Mouse (Mus musculus): Measurements from ENCODE around the gene Sec11a. TPM values are rescaled to one million over a fixed set of nuclear protein-coding genes. Genes with fewer than 3 reads are reported as not detected.
"Not testable (repeated sequence)": the region's sequence is repeated elsewhere in the genome, so short reads cannot be mapped to it uniquely, and the experiment has no call there.

Sec11a gene
- polyA plus RNA-seq, 1 experiment, result 64.4 TPM

DNA sequence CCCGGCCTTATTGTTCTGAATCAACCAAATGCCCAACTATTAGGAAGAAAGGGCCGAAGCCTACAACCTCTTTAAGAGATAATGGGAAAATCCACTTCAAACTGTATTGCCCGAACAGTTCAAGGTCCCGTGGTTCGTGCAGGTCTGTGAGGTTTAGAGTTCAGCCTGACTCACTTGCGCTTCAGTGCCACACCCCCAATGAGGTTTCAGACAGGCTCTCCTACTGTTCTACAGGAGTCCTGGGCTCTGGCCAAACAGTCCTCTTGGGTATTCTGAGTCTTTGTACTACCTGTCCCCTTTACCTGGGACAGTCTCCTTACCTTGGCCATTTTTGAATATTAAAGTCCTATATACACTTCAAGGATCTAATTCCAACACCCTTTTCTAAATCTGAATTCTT, 42.7 kb upstream of the Sec11a start:
- TF ChIP-seq POLR2A (IDR thresholded peaks at IDR 0.05; ENCODE audit: extremely low read depth, insufficient read depth, low read length) (no peak), CTCF (IDR thresholded peaks at IDR 0.05; ENCODE audit: extremely low read depth, insufficient read depth, low read length) (no peak)
- Histone ChIP-seq H3K27ac (ENCODE audit: insufficient read depth, low read length) (no peak overlapping the region), H3K4me1 (ENCODE audit: control insufficient read depth, insufficient read depth, low read length) (peaks cover 1% of the 10 kb centered on the region; the same call in 1 of the 2 replicates), H3K4me3 (ENCODE audit: insufficient read depth, low read length) (no peak overlapping the region)

DNA sequence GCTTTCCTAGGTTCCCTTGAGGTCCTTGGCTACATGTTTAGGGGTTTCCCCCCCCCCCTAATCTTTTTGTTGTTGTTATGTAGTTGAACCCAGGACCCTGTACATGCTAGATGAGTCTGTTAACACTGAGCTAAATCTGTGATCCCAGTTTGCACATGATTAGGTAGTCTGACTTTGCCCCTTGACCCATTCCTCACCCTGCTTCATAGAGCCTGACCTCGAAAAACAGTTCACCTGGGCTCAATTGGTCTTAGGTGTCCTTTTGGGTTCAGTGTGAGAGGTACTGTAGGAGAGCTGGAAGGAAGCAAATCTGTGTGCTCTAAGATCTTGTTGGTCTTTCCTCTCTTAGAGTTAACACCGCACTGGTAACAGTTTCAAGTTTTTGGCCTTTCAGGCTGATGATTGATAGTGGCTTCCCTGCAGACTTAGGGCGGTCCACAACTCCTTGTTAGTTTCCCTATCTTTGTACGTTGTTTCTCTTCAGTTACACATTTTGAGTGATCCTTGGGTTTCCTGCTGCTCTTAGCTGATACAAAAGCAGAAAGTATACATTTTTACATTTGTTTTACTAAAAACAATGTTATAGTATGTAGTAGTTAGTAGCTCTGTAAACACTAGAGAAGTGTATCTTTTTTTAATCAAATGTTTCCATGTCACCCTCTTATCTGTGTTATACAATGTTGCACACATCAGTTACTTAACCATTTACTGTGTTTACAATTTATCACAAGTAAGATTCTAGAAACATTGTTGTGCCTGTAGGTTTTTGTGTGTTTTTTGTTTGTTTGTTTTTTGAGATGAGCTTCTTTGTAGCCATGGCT, 40.4 kb upstream of the Sec11a start:
- TF ChIP-seq POLR2A (IDR thresholded peaks at IDR 0.05; ENCODE audit: extremely low read depth, insufficient read depth, low read length) (no peak), CTCF (IDR thresholded peaks at IDR 0.05; ENCODE audit: extremely low read depth, insufficient read depth, low read length) (no peak)
- no peak overlapping the region for H3K4me3 ChIP-seq (ENCODE audit: insufficient read depth, low read length)
- H3K27ac ChIP-seq (ENCODE audit: insufficient read depth, low read length), result no peak overlapping the region
- H3K4me1 ChIP-seq (ENCODE audit: control insufficient read depth, insufficient read depth, low read length), result peaks cover 1% of the 10 kb centered on the region; the same call in 1 of the 2 replicates

DNA sequence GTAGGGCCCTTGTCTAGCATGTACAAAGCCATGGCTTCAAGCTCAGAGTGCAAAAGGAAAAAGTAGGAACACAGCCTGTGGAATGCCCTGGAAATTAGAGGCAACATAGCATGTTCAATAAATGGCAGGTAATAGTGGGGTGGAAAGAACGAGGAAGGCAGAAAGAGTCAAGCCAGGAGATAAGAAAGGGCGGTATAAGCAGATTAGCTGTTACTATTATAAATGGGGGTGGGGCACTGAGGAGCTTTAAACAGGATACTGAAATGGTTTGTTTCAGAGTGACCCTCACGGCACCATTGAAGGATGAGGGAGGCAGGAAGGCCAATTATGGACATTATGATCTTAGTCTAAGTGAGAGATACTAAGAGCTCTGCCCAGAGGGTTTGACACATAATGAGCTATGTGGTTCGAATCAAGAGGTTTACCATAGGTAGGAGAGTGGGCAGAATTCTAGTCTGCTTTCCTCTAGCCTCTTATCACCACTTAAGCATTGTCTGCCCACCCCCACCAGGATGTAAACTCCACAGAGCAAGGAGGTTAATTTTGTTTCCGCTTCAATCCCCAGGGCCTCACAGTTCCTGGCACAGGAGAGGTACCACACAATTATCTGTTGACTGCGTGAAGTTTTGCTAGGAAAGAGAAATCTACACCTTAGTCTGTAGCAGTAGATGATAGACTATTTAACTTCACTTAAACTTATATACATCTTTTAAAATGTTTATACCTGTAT, 39.0 kb upstream of the Sec11a start:
- H3K4me3 ChIP-seq (ENCODE audit: insufficient read depth, low read length), result no peak overlapping the region
- H3K4me1 ChIP-seq (ENCODE audit: control insufficient read depth, insufficient read depth, low read length), result peaks cover 1% of the 10 kb centered on the region; the same call in 1 of the 2 replicates
- no peak overlapping the region for H3K27ac ChIP-seq (ENCODE audit: insufficient read depth, low read length)
- TF ChIP-seq POLR2A (IDR thresholded peaks at IDR 0.05; ENCODE audit: extremely low read depth, insufficient read depth, low read length) (no peak), CTCF (IDR thresholded peaks at IDR 0.05; ENCODE audit: extremely low read depth, insufficient read depth, low read length) (no peak)

DNA sequence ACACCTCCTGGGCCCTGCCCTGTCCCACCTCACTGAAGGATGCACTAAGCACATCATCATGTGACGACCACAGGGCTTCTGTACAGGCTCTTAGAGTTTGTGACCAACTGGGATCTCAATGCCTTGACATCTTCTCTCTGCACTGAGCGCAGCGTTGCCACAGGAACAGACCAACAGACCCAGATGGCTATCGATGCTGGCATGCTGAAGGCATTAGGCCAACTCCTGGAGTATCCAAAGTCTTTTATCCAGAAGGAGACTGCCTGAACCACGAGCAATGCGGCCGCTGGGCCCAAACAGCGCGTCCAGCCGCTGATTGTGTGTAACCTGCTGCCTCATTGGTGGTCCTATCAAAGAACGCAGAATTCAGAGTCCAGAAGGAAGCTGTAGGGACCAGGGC, 33.0 kb upstream of the Sec11a start:
- no peak overlapping the region for H3K4me3 ChIP-seq (ENCODE audit: insufficient read depth, low read length)
- H3K4me1 ChIP-seq (ENCODE audit: control insufficient read depth, insufficient read depth, low read length), result no peaks in the 10 kb centered on the region
- TF ChIP-seq POLR2A (IDR thresholded peaks at IDR 0.05; ENCODE audit: extremely low read depth, insufficient read depth, low read length) (no peak), CTCF (IDR thresholded peaks at IDR 0.05; ENCODE audit: extremely low read depth, insufficient read depth, low read length) (no peak)
- no peak overlapping the region for H3K27ac ChIP-seq (ENCODE audit: insufficient read depth, low read length)

DNA sequence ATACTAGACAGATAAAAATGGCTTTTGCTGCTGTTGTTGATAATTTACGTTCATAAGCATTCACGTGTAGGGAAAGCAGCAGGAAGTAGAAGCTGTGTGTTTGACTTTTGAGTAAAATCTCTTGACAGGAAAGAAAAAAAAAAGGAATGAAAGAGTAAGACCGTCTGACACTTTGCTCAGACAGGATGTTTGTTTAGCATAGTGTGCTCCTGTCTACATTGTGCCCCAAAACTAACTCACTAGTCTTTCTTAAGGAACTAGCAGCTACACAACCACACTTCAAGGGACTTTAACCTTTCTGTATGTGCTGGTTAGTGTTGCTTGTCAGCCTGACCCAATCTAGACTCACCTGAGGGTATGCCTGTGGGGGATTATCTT, 26.0 kb upstream of the Sec11a start:
- H3K4me1 ChIP-seq (ENCODE audit: control insufficient read depth, insufficient read depth, low read length); H3K27ac ChIP-seq (ENCODE audit: insufficient read depth, low read length); H3K4me3 ChIP-seq (ENCODE audit: insufficient read depth, low read length): not testable (repeated sequence)

DNA sequence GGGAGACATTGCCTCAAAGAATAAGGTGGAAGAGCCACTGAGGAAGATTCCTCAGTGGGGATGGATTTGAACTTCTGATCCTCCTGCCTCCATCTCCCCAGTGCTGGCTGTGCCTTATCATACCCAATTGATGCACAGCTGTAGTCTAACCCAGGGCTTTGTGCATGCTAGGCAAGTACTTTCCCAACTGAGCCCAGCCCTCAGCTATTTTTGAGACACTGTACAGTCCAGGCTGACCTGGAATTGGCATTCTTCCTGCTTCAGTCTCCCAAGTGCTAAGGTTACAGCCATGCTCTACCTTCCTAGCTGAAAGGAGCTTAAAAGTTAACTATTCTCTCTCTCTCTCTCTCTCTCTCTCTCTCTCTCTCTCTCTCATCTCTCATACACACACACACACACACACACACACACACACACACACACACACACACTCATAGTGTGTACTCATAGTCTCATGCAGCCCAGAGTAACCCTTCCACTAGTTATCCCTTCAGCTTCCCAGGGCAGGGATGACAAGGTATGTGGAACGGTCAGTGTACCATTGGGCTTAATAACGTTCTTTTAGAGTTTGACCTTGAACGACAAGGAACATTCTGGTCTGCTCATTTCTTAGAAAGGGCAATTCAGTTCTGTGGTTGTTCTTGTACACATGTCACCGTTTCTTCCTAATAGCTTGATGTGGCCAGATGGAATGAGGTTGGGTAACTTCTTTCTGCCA, 25.5 kb upstream of the Sec11a start:
- H3K27ac ChIP-seq (ENCODE audit: insufficient read depth, low read length); H3K4me3 ChIP-seq (ENCODE audit: insufficient read depth, low read length): not testable (repeated sequence)

DNA sequence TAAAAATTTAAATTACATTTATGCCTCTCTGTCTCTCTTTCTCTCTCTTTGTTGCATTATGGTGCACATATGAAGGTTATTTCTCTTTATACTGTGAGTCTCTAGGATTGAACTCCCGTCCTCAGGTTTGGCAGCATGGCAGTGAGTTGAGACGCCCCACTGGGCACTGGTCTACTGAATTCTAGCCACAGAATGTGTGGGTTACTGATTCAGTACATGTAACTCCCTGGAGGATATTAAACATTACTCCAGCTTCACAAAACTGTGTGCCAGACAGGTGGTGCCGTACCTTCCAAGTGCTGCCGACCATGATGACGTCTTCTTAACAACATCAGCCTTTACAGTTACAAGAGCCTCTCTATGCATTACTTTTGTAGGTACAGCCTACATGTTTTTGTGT, 24.5 kb upstream of the Sec11a start:
- TF ChIP-seq CTCF (IDR thresholded peaks at IDR 0.05; ENCODE audit: extremely low read depth, insufficient read depth, low read length), result no peak
- TF ChIP-seq POLR2A (IDR thresholded peaks at IDR 0.05; ENCODE audit: extremely low read depth, insufficient read depth, low read length), result no peak
- H3K4me3 ChIP-seq (ENCODE audit: insufficient read depth, low read length), result no peak overlapping the region
- H3K4me1 ChIP-seq (ENCODE audit: control insufficient read depth, insufficient read depth, low read length), result no peaks in the 10 kb centered on the region
- no peak overlapping the region for H3K27ac ChIP-seq (ENCODE audit: insufficient read depth, low read length)

More for the DNA sequence above, 25.5 kb upstream of the Sec11a start:
- not testable (repeated sequence) for H3K4me1 ChIP-seq (ENCODE audit: control insufficient read depth, insufficient read depth, low read length)

DNA sequence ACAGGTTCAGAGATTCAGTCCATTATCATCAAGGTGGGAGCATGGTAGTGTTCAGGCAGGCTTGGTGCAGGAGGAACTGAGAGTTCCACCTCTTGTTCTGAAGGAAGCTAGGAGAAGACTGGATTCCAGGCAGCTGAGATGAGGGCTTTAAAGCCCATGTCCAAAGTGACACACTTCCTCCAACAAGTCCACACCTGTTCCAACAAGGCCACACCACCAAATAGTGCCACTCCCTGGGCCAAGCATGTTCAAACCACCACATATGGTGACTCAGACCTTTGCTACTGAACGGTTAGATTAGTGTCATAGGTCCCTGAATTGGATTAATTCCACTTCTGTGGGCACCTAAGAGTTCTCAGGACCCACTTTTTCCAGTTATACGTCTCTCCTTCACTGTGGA, 23.8 kb upstream of the Sec11a start:
- Histone ChIP-seq H3K4me1 (ENCODE audit: control insufficient read depth, insufficient read depth, low read length) (no peaks in the 10 kb centered on the region), H3K27ac (ENCODE audit: insufficient read depth, low read length) (no peak overlapping the region), H3K4me3 (ENCODE audit: insufficient read depth, low read length) (no peak overlapping the region)
- TF ChIP-seq POLR2A (IDR thresholded peaks at IDR 0.05; ENCODE audit: extremely low read depth, insufficient read depth, low read length) (no peak), CTCF (IDR thresholded peaks at IDR 0.05; ENCODE audit: extremely low read depth, insufficient read depth, low read length) (no peak)

DNA sequence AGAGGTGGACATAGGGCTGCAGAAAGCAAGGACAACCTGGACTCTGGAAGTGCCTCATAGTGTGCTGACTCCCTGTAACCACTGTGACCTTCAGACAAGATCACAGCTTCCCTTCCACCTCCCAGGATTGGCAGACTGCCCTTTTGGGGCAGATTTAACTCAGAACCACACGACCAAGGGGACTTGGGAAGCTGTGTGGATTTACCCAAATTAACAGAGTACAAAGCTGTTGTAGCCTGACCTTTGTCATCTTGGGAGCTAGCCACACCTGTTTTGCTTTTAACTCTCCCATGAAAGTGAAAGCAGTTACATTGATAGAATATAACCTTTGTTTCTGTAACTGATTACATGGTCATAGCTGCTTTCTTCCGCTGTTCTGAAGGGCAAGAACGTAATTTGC, 23.3 kb upstream of the Sec11a start:
- Histone ChIP-seq H3K27ac (ENCODE audit: insufficient read depth, low read length) (no peak overlapping the region), H3K4me1 (ENCODE audit: control insufficient read depth, insufficient read depth, low read length) (no peaks in the 10 kb centered on the region), H3K4me3 (ENCODE audit: insufficient read depth, low read length) (no peak overlapping the region)
- TF ChIP-seq CTCF (IDR thresholded peaks at IDR 0.05; ENCODE audit: extremely low read depth, insufficient read depth, low read length) (no peak), POLR2A (IDR thresholded peaks at IDR 0.05; ENCODE audit: extremely low read depth, insufficient read depth, low read length) (no peak)

DNA sequence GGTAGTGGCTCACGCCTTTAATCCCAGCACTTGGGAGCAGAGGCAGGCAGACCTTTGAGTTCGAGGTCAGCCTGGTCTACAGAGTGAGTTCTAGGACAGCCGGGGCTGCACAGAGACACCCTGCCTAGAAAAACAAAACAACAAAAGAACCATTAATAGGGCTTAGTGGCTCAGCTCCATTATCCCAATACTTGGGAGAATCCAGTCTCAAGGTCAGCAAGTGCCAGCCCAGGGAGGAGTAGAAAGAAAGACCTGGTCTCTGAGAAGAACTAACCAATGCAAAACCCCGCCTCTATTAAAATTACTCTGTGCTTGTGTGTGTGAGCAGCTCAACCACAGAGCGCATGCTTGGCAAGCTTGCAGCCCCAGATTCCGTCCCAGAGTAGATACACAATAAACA, 15.2 kb upstream of the Sec11a start:
- TF ChIP-seq POLR2A (IDR thresholded peaks at IDR 0.05; ENCODE audit: extremely low read depth, insufficient read depth, low read length), result no peak
- no peak for TF ChIP-seq CTCF (IDR thresholded peaks at IDR 0.05; ENCODE audit: extremely low read depth, insufficient read depth, low read length)
- Histone ChIP-seq H3K4me1 (ENCODE audit: control insufficient read depth, insufficient read depth, low read length) (no peaks in the 10 kb centered on the region), H3K4me3 (ENCODE audit: insufficient read depth, low read length) (no peak overlapping the region), H3K27ac (ENCODE audit: insufficient read depth, low read length) (no peak overlapping the region)
